Mouse (Mus musculus): ENCODE data around the gene Ccdc60. TPM values are rescaled to one million over a fixed set of nuclear protein-coding genes. Genes with fewer than 3 reads are reported as not detected.

Gene Ccdc60
- polyA plus RNA-seq, 1 experiment from 2014 or later, result not detected

- no peak overlapping the region for H3K4me2 ChIP-seq (ENCODE audit: low read depth, low read length)
- H3K27ac ChIP-seq (ENCODE audit: low read length), result no peak overlapping the region
- ATAC-seq (ENCODE audit: low read depth), result no peak
- H3K27me3 ChIP-seq (ENCODE audit: control insufficient read depth, insufficient read depth, low read depth, low read length), result no peaks in the 10 kb centered on the region; the same call in 1 of the 2 replicates
- WGBS (ENCODE audit: insufficient replicate concordance), result 9% methylated on average over 11 of the region's 11 CpGs
- no peaks in the 10 kb centered on the region for H3K4me1 ChIP-seq (ENCODE audit: control insufficient read depth, low read depth, low read length)
- H3K36me3 ChIP-seq (ENCODE audit: control insufficient read depth, insufficient read depth), result no peaks in the 10 kb centered on the region
- no peak overlapping the region for H3K9ac ChIP-seq (ENCODE audit: low read depth, low read length)
- H3K4me3 ChIP-seq (ENCODE audit: low read depth, low read length), result no peak overlapping the region
- no peaks in the 10 kb centered on the region for H3K9me3 ChIP-seq (replicated peaks; ENCODE audit: control insufficient read depth, low read length)
Observed at GRCm38 (mm10) chr5:116123344-116123743, 165.4 kb downstream of the Ccdc60 start.

DNA sequence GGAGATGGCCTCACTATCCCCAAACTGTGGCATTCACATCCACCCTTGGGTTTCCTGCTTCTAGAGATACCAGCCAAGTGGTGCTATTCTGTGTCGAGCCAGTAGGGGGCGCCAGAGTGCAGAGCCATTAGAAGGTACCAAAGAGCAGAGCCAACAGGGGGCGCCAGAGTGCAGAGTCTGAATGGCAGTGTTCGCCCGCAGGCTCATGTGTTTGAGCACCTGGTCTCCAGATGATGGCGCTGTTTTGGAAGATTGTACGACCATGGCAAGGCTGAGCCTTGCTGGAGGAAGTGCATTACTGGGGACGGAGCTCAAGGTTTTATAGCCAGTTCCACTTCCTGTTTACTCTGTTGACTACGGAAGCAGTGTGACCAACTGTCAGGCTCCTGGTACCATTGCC lies 172.2 kb downstream of the Ccdc60 start:
- H3K9me3 ChIP-seq (replicated peaks; ENCODE audit: control insufficient read depth, low read length), result no peaks in the 10 kb centered on the region
- H3K4me1 ChIP-seq (ENCODE audit: control insufficient read depth, low read depth, low read length), result no peaks in the 10 kb centered on the region
- WGBS (ENCODE audit: insufficient replicate concordance), result 23% methylated on average over 9 of the region's 9 CpGs
- no peak overlapping the region for H3K27ac ChIP-seq (ENCODE audit: low read length)
- H3K9ac ChIP-seq (ENCODE audit: low read depth, low read length), result no peak overlapping the region
- no peak overlapping the region for H3K4me3 ChIP-seq (ENCODE audit: low read depth, low read length)
- no peaks in the 10 kb centered on the region for H3K36me3 ChIP-seq (ENCODE audit: control insufficient read depth, insufficient read depth)
- H3K27me3 ChIP-seq (ENCODE audit: control insufficient read depth, insufficient read depth, low read depth, low read length), result no peaks in the 10 kb centered on the region
- H3K4me2 ChIP-seq (ENCODE audit: low read depth, low read length), result no peak overlapping the region
- no peak for ATAC-seq (ENCODE audit: low read depth)

DNA sequence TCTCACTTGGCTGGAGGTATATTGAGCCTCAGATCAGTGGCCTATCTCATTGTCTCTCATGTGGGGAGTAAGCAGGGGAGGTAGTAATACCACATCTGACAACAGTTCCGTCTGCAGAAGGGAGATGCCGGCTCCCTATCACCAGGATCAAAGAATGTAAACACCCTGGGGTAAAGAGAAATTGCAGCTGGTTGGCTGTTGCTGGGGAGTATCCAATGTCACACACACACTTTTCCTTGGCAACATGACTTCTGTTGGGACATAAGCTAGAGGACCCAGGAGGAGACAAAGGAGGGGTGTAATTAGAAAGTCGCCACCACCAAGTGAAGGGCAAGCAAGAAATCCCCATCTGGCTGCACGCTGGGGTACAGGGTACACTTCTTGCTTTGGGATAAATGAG lies 172.7 kb downstream of the Ccdc60 start:
- no peaks in the 10 kb centered on the region for H3K27me3 ChIP-seq (ENCODE audit: control insufficient read depth, insufficient read depth, low read depth, low read length)
- no peak overlapping the region for H3K9ac ChIP-seq (ENCODE audit: low read depth, low read length)
- H3K4me3 ChIP-seq (ENCODE audit: low read depth, low read length), result no peak overlapping the region
- no peak overlapping the region for H3K4me2 ChIP-seq (ENCODE audit: low read depth, low read length)
- H3K9me3 ChIP-seq (replicated peaks; ENCODE audit: control insufficient read depth, low read length), result no peaks in the 10 kb centered on the region
- WGBS (ENCODE audit: insufficient replicate concordance), result 42% methylated on average over 4 of the region's 4 CpGs
- ATAC-seq (ENCODE audit: low read depth), result no peak
- H3K36me3 ChIP-seq (ENCODE audit: control insufficient read depth, insufficient read depth), result no peaks in the 10 kb centered on the region
- H3K27ac ChIP-seq (ENCODE audit: low read length), result no peak overlapping the region
- no peaks in the 10 kb centered on the region for H3K4me1 ChIP-seq (ENCODE audit: control insufficient read depth, low read depth, low read length)

DNA sequence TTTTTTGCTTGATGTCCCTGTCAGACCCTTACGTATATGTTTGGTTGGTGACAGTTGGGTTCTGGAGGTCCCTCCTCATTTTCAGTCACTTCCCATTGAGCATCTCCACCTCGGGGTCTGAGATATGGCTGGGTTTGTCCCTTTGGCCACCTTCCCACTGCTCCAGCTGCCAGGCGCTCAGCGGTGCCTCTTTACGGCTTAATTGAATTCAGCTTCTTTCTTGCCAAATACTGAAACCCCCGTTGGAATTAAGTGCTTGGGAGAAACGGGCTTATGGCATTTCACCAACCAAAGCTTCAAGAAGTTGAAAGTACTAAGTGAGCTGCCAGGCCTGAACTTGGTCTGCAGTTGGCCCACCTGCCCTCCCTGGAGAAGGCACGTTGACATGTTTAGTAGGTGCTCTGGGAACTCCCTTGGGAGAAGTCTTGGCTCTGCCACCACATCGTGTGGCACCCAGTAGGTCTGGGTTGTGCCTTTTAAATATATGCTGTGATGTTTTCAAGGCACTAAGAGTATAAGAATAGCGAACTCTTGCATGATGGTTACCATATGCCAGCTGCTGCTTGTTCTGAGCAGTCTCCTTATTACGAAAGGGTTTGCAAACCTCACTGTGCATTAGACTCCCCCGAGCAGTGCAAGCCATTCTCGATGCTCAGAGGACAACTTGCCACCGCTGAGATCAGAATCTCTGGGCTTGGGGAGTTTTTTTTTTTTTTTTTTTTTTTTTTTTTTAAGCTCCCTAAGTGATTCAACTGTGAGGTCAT lies 173.5 kb downstream of the Ccdc60 start:
- Histone ChIP-seq H3K9ac (ENCODE audit: low read depth, low read length) (no peak overlapping the region), H3K36me3 (ENCODE audit: control insufficient read depth, insufficient read depth) (no peaks in the 10 kb centered on the region), H3K4me3 (ENCODE audit: low read depth, low read length) (no peak overlapping the region), H3K27me3 (ENCODE audit: control insufficient read depth, insufficient read depth, low read depth, low read length) (no peaks in the 10 kb centered on the region), H3K4me2 (ENCODE audit: low read depth, low read length) (no peak overlapping the region), H3K27ac (ENCODE audit: low read length) (no peak overlapping the region), H3K9me3 (replicated peaks; ENCODE audit: control insufficient read depth, low read length) (no peaks in the 10 kb centered on the region), H3K4me1 (ENCODE audit: control insufficient read depth, low read depth, low read length) (no peaks in the 10 kb centered on the region)
- ATAC-seq (ENCODE audit: low read depth), result no peak
- 60% methylated on average over 14 of the region's 14 CpGs for WGBS (ENCODE audit: insufficient replicate concordance)

DNA sequence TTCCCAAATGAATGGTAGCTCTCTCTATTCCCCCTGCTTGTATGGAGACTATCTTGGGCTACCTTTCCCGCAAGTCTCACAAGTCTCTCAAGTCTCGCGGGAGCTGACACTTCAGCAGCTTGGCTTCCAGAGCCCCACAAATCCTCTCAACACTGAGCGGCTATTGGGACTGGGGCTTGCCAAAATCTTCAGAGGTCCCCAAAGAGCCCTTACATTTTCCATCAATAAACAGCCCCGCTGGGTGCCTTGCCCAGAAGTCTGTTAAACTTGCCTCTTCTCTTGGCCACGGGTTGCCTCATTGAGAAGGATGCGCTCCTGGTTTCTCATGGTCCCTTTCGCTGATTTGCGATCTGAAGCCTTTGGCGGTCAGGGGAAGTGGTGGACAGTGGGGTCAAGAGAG lies 180.1 kb downstream of the Ccdc60 start:
- no peaks in the 10 kb centered on the region for H3K9me3 ChIP-seq (replicated peaks; ENCODE audit: control insufficient read depth, low read length)
- no peak overlapping the region for H3K9ac ChIP-seq (ENCODE audit: low read depth, low read length)
- H3K27ac ChIP-seq (ENCODE audit: low read length), result no peak overlapping the region
- no peak overlapping the region for H3K4me2 ChIP-seq (ENCODE audit: low read depth, low read length)
- H3K4me1 ChIP-seq (ENCODE audit: control insufficient read depth, low read depth, low read length), result no peaks in the 10 kb centered on the region
- H3K4me3 ChIP-seq (ENCODE audit: low read depth, low read length), result no peak overlapping the region
- H3K36me3 ChIP-seq (ENCODE audit: control insufficient read depth, insufficient read depth), result no peaks in the 10 kb centered on the region
- WGBS (ENCODE audit: insufficient replicate concordance), result 79% methylated on average over 10 of the region's 10 CpGs
- no peaks in the 10 kb centered on the region for H3K27me3 ChIP-seq (ENCODE audit: control insufficient read depth, insufficient read depth, low read depth, low read length)
- no peak for ATAC-seq (ENCODE audit: low read depth)

DNA sequence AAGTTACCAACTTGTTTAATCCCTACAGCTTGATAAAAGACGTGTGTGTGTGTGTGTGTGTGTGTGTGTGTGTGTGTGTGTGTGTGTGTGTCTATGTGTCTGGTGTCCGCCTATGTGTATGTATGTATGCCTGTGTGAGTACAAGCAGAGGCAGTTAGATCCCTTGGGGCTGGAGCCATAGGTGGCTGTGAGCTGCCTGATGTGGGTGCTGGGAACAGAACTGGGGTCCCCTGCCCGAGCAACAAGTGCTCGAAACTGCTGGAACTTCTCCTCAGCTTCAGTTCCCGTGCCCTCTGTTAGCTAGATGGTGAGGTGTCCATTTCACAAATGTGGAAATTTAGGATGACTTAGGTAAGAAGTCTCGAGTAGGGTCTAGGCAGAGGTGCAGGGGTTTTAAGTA lies 204.6 kb downstream of the Ccdc60 start:
- Histone ChIP-seq H3K4me1 (ENCODE audit: control insufficient read depth, low read depth, low read length) (no peaks in the 10 kb centered on the region), H3K4me3 (ENCODE audit: low read depth, low read length) (no peak overlapping the region), H3K9me3 (replicated peaks; ENCODE audit: control insufficient read depth, low read length) (no peaks in the 10 kb centered on the region), H3K36me3 (ENCODE audit: control insufficient read depth, insufficient read depth) (no peaks in the 10 kb centered on the region), H3K9ac (ENCODE audit: low read depth, low read length) (no peak overlapping the region), H3K4me2 (ENCODE audit: low read depth, low read length) (no peak overlapping the region), H3K27me3 (ENCODE audit: control insufficient read depth, insufficient read depth, low read depth, low read length) (peaks cover 11% of the 10 kb centered on the region), H3K27ac (ENCODE audit: low read length) (no peak overlapping the region)
- ATAC-seq (ENCODE audit: low read depth), result no peak
- 58% methylated on average over 6 of the region's 6 CpGs for WGBS (ENCODE audit: insufficient replicate concordance)

DNA sequence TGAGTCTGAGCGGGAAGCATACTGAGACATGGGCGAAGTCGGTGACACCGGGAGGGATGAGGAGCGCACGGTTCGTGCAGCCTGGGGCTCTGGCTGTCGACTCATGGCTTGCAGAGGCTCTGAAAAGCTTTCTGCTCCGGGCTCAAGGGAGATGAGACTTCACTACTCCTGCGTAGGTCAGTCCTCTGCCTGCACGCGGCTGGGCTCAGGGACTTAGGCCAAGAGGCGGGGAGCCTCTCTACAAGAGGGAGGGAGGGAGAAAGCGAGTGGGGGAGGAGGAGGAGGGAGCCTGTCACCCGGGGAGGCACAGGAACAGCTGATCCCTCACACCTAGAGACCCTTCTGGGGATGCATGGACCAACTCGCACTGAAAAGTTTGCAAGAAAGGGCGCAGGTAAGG lies 205.7 kb downstream of the Ccdc60 start, which contains the start of gene Tmem233:
Gene Tmem233, minus strand, starts transcription at position 164 of the 400 bp plus-strand sequence.
- Histone ChIP-seq H3K36me3 (ENCODE audit: control insufficient read depth, insufficient read depth) (no peaks in the 10 kb centered on the region), H3K4me2 (ENCODE audit: low read depth, low read length) (no peak within 1 kb of the TSS), H3K4me3 (ENCODE audit: low read depth, low read length) (no peak within 1 kb of the TSS), H3K9me3 (replicated peaks; ENCODE audit: control insufficient read depth, low read length) (no peaks in the 10 kb centered on the region), H3K27ac (ENCODE audit: low read length) (no peak within 1 kb of the TSS), H3K27me3 (ENCODE audit: control insufficient read depth, insufficient read depth, low read depth, low read length) (peaks cover 11% of the 10 kb centered on the region), H3K9ac (ENCODE audit: low read depth, low read length) (no peak within 1 kb of the TSS), H3K4me1 (ENCODE audit: control insufficient read depth, low read depth, low read length) (no peaks in the 10 kb centered on the region)
- 21% methylated on average over 17 of the region's 17 CpGs for WGBS (ENCODE audit: insufficient replicate concordance)
- no peak for ATAC-seq (ENCODE audit: low read depth)

DNA sequence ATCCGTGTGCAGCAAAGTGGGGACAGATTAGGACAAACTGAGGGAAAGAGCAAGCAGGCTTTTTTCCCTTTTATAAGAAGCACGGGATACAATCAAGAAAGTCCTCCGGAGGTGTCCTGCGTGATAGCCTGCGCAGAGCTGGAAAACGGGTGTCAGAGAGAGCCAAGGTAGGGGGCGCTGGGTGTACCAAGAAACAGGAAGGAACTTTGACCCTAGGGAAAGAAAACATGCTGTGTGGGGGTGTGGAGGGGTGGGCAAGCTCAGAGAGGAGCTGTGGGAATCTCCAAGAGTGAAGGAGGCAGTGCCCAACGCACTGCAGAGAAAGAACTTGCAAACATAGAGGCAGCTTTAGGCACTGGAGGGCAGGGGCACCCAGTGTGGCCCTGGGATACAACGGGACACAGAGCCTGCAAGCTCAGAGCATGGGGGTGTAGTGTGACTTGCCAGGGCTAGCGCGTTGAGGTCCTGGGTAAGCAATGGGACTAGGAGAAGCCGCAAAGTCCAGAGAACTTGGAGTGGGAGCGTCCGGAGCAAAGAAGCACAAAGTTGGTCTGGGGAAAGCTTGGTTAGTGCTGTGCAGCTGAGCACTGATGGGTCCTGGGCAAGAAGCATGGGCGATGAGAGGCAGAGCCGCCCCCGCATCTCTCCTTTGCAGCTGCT lies 206.4 kb downstream of the Ccdc60 start:
- Histone ChIP-seq H3K4me1 (ENCODE audit: control insufficient read depth, low read depth, low read length) (no peaks in the 10 kb centered on the region), H3K4me3 (ENCODE audit: low read depth, low read length) (no peak overlapping the region), H3K9me3 (replicated peaks; ENCODE audit: control insufficient read depth, low read length) (no peaks in the 10 kb centered on the region), H3K27me3 (ENCODE audit: control insufficient read depth, insufficient read depth, low read depth, low read length) (peaks cover 11% of the 10 kb centered on the region), H3K4me2 (ENCODE audit: low read depth, low read length) (no peak overlapping the region), H3K27ac (ENCODE audit: low read length) (no peak overlapping the region), H3K36me3 (ENCODE audit: control insufficient read depth, insufficient read depth) (no peaks in the 10 kb centered on the region), H3K9ac (ENCODE audit: low read depth, low read length) (no peak overlapping the region)
- ATAC-seq (ENCODE audit: low read depth), result no peak
- WGBS (ENCODE audit: insufficient replicate concordance), result 34% methylated on average over 17 of the region's 17 CpGs

DNA sequence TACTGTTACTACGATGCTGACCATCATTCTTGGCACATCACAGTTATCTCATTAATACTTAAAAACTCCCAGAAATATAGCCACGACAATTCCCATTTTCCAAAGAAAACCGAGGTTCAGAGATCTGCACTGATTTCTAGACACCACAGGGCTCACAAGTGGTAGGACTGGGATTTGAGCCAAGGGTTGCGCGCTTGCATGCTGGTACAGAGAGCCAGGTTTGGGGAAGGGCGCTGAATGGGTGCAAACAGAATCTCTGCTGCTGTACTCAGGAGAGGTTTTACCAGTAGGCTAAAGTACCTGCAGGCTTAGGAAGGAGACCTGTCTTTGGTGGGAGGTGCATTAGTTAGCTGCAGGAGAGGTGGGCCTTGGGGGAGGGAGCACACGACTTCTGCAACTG lies 207.2 kb downstream of the Ccdc60 start:
- 58% methylated on average over 7 of the region's 7 CpGs for WGBS (ENCODE audit: insufficient replicate concordance)
- H3K27ac ChIP-seq (ENCODE audit: low read length), result no peak overlapping the region
- no peaks in the 10 kb centered on the region for H3K4me1 ChIP-seq (ENCODE audit: control insufficient read depth, low read depth, low read length)
- no peaks in the 10 kb centered on the region for H3K36me3 ChIP-seq (ENCODE audit: control insufficient read depth, insufficient read depth)
- H3K9me3 ChIP-seq (replicated peaks; ENCODE audit: control insufficient read depth, low read length), result no peaks in the 10 kb centered on the region
- no peak overlapping the region for H3K9ac ChIP-seq (ENCODE audit: low read depth, low read length)
- no peak overlapping the region for H3K4me3 ChIP-seq (ENCODE audit: low read depth, low read length)
- H3K4me2 ChIP-seq (ENCODE audit: low read depth, low read length), result no peak overlapping the region
- H3K27me3 ChIP-seq (ENCODE audit: control insufficient read depth, insufficient read depth, low read depth, low read length), result peaks cover 11% of the 10 kb centered on the region
- no peak for ATAC-seq (ENCODE audit: low read depth)
